Mouse (Mus musculus) midbrain, embryonic 11.5 days (tissue): ENCODE data around the gene Hmgb1. TPM values are rescaled to one million over a fixed set of nuclear protein-coding genes. Genes with fewer than 3 reads are reported as not detected.

ENCODE experiments used
- ATAC-seq: fragments of 200-750 bp; cut with Nextera tagmentation; 2 replicates; pipeline ENCODE4 v1.8.0; 2017; ENCODE audit warnings: moderate TSS enrichment, moderate library complexity; ENCODE audit not compliant: low FRiP score
- DNase-seq: peaks from one replicate; pipeline ENCODE4 v3.0.0; 2015; ENCODE audit warnings: low spot score; ENCODE audit errors: missing footprints
- H3K27ac ChIP-seq: fragments of 300-500 bp; sonication (generic); 2 replicates; pipeline ENCODE4 v1.5.1; 2014; ENCODE audit warnings: low read depth, low read length
- H3K27me3 ChIP-seq: fragments of 300-500 bp; sonication (generic); 2 replicates; pipeline ENCODE4 v1.6.1; 2014; ENCODE audit warnings: mild to moderate bottlenecking, low read length, moderate library complexity, mixed read lengths; ENCODE audit not compliant: control insufficient read depth, insufficient read depth
- H3K36me3 ChIP-seq: fragments of 300-500 bp; sonication (generic); 2 replicates; pipeline ENCODE4 v1.6.1; 2014; ENCODE audit warnings: mild to moderate bottlenecking, low read length, moderate library complexity, mixed read lengths; ENCODE audit not compliant: control insufficient read depth, insufficient read depth
- H3K4me1 ChIP-seq: fragments of 300-500 bp; sonication (generic); 2 replicates; pipeline ENCODE4 v1.6.1; 2014; ENCODE audit warnings: low read length; ENCODE audit not compliant: control insufficient read depth, insufficient read depth
- H3K4me2 ChIP-seq: fragments of 300-500 bp; sonication (generic); 2 replicates; pipeline ENCODE4 v1.6.1; 2014; ENCODE audit warnings: mild to moderate bottlenecking, moderate library complexity
- H3K4me3 ChIP-seq: fragments of 300-500 bp; sonication (generic); 2 replicates; pipeline ENCODE4 v1.5.1; 2014; ENCODE audit warnings: low read depth, low read length
- H3K9ac ChIP-seq: fragments of 300-500 bp; sonication (generic); 2 replicates; pipeline ENCODE4 v1.6.1; 2014; ENCODE audit warnings: low read length
- H3K9me3 ChIP-seq: fragments of 300-500 bp; sonication (generic); 2 replicates; pipeline ENCODE4 v1.6.1; 2016; ENCODE audit warnings: low read length; ENCODE audit not compliant: control insufficient read depth
- WGBS: fragments of 180-500 bp; shearing (Covaris S2); extraction: QIAGEN DNeasy Blood & Tissue Kit; methylation state at CpG from one replicate; pipeline ENCODE4 v1.1.7; 2014; 5-methylcytosine and 5-hydroxymethylcytosine counted together
- polyA plus RNA-seq: library from polyadenylated mRNA; unstranded; fragments of >200 nt; fragmentation: Nextera tagmentation; extraction: Ambion mirVana; gene quantifications from 2 replicates; pipeline ENCODE4 v1.2.1, GENCODE M21; 2014

Gene Hmgb1
- polyA plus RNA-seq, 1 experiment from 2014 or later: 1,979 TPM

DNA sequence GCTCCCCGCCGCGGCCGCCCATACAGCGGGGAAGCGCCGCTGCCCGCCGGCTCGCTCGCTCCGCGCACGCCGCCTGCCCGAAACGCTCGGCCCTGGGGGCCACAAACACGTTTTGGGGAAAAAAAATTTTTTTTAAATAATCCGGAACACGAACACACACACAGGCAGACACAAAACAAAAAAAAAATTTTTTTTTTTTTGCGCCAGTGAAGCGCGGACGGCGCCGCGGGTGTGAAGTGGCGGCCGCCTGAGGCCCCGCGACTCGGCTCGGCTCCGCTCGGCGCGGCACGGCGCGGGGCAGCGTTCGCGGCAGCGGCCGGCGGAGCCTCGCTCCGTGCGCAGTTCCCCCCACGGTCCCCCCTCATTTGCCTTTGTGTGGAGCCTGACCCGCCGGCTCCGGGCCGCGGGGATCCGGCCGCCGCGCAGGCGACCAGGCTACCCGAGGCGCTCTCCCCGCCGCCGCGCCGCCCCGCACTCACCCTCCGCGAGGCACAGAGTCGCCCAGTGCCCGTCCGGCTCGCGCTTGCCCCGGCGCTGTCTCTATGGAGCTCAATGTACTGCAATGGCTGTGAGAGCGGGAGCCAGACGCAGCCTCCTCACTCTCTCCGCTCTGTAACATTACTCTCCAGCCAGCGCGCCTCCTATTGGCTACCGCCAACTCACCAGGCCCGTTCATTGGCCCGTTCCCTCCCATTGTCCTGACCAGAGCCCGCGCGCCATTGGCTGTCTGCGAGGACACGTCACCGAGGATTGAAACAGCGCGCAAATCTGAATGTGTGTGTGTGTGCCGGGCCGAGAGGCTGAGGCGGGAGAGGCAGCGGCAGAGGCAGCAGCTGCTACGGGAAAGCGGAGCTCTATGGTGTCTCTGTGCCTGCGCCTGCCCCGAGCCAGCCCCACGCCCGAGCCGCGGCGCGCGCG is 131.6 kb downstream of the Hmgb1 start:
- Histone ChIP-seq H3K9ac (peak overlapping the region; percentile 94), H3K4me1 (peaks cover 7% of the 10 kb centered on the region), H3K27ac (peak overlapping the region; percentile 94), H3K4me3 (peak overlapping the region; percentile 93), H3K36me3 (no peaks in the 10 kb centered on the region), H3K4me2 (peak overlapping the region; percentile 85), H3K9me3 (no peaks in the 10 kb centered on the region), H3K27me3 (no peaks in the 10 kb centered on the region)
- DNase-seq (peak; percentile 99), ATAC-seq (peak; percentile 96)
- WGBS: under 1% methylated on average over 98 of the region's 110 CpGs

GRCm38 (mm10) chr5:149051571-149052420 is 132.5 kb downstream of the Hmgb1 start:
- ATAC-seq (peak; percentile 63), DNase-seq (peak; percentile 97)
- peak overlapping the region; percentile 70 for H3K4me2 ChIP-seq
- no peaks in the 10 kb centered on the region for H3K27me3 ChIP-seq
- peak overlapping the region; percentile 93 for H3K4me3 ChIP-seq
- H3K27ac ChIP-seq: peak overlapping the region; percentile 94
- H3K4me1 ChIP-seq: peaks cover 7% of the 10 kb centered on the region
- H3K9ac ChIP-seq: peak overlapping the region; percentile 94
- WGBS: under 1% methylated on average over 66 of the region's 120 CpGs
- H3K36me3 ChIP-seq: no peaks in the 10 kb centered on the region
- H3K9me3 ChIP-seq: no peaks in the 10 kb centered on the region

GRCm38 (mm10) chr5:149051194-149051570 is 133.1 kb downstream of the Hmgb1 start:
- Histone ChIP-seq H3K36me3 (peaks cover 3% of the 10 kb centered on the region; the same call in 1 of the 2 replicates), H3K9ac (peak overlapping the region; percentile 94), H3K27me3 (no peaks in the 10 kb centered on the region), H3K4me2 (peak overlapping the region; percentile 70), H3K9me3 (no peaks in the 10 kb centered on the region), H3K4me3 (peak overlapping the region; percentile 93), H3K4me1 (peaks cover 7% of the 10 kb centered on the region), H3K27ac (peak overlapping the region; percentile 94)
- WGBS: under 1% methylated on average over 27 of the region's 27 CpGs
- DNase-seq (peak; percentile 93), ATAC-seq (no peak)

GRCm38 (mm10) chr5:149050588-149051160 is 133.6 kb downstream of the Hmgb1 start:
- Histone ChIP-seq H3K4me2 (peak overlapping the region; percentile 70), H3K9me3 (no peaks in the 10 kb centered on the region), H3K36me3 (peaks cover 3% of the 10 kb centered on the region; the same call in 1 of the 2 replicates), H3K4me3 (peak overlapping the region; percentile 93), H3K27ac (no peak overlapping the region), H3K9ac (peak overlapping the region; percentile 94), H3K4me1 (peaks cover 7% of the 10 kb centered on the region), H3K27me3 (no peaks in the 10 kb centered on the region)
- no peak for ATAC-seq
- 35% methylated on average over 10 of the region's 10 CpGs for WGBS
- DNase-seq: peak; percentile 90

DNA sequence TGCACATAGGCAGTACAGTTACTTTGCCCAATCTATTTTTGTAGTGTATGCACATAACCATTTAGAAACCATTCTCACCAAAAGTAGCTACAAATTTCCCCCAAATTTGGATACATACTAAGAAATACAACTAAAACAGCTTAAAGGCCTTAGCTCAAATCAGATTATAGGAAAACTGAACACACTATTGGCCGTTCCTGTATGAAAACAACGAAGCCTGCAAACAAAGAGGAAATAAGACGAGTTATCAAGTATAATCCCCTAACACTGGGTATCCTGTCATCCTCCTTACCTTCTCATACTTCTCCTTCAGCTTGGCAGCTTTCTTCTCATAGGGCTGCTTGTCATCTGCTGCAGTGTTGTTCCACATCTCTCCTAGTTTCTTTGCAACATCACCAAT is 134.9 kb downstream of the Hmgb1 start:
- no peak overlapping the region for H3K4me3 ChIP-seq
- H3K27ac ChIP-seq: no peak overlapping the region
- no peak for DNase-seq
- H3K4me2 ChIP-seq: no peak overlapping the region
- H3K36me3 ChIP-seq: peaks cover 3% of the 10 kb centered on the region; the same call in 1 of the 2 replicates
- peaks cover 7% of the 10 kb centered on the region for H3K4me1 ChIP-seq
- no peaks in the 10 kb centered on the region for H3K27me3 ChIP-seq
- no peak for ATAC-seq
- no peak overlapping the region for H3K9ac ChIP-seq
- H3K9me3 ChIP-seq: no peaks in the 10 kb centered on the region
- 87% methylated on average over 3 of the region's 3 CpGs for WGBS

DNA sequence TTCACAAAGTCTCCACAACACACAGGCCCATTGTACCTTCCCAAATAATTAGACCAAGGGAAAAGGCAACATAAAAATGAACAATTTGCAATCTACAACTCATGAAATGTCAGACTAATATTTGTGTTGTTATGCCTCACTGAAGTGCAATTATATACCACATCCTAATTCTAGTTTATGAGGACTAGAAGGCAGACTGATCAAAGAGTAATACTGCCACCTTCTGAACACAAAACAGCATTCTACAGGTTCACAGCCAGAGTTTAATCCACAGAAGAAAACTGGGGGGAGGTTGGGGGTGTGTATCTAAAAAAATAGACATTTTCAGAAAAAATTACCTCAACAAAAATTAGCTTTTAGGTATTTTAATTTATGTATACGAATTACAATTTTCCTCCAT is 135.3 kb downstream of the Hmgb1 start:
- peaks cover 3% of the 10 kb centered on the region; the same call in 1 of the 2 replicates for H3K36me3 ChIP-seq
- WGBS: 98% methylated on average over 1 of the region's 1 CpGs
- no peaks in the 10 kb centered on the region for H3K9me3 ChIP-seq
- no peaks in the 10 kb centered on the region for H3K27me3 ChIP-seq
- H3K4me1 ChIP-seq: peaks cover 7% of the 10 kb centered on the region
- H3K4me2 ChIP-seq: no peak overlapping the region
- DNase-seq: no peak
- no peak overlapping the region for H3K9ac ChIP-seq
- H3K27ac ChIP-seq: no peak overlapping the region
- no peak for ATAC-seq
- no peak overlapping the region for H3K4me3 ChIP-seq

GRCm38 (mm10) chr5:149046650-149047049 is 137.6 kb downstream of the Hmgb1 start:
- Histone ChIP-seq H3K9me3 (no peaks in the 10 kb centered on the region), H3K27ac (no peak overlapping the region), H3K36me3 (peaks cover 3% of the 10 kb centered on the region; the same call in 1 of the 2 replicates), H3K9ac (no peak overlapping the region), H3K4me1 (peaks cover 4% of the 10 kb centered on the region), H3K27me3 (no peaks in the 10 kb centered on the region), H3K4me3 (no peak overlapping the region), H3K4me2 (no peak overlapping the region)
- WGBS: 82% methylated on average over 9 of the region's 9 CpGs
- ATAC-seq (no peak), DNase-seq (peak; percentile 92)

DNA sequence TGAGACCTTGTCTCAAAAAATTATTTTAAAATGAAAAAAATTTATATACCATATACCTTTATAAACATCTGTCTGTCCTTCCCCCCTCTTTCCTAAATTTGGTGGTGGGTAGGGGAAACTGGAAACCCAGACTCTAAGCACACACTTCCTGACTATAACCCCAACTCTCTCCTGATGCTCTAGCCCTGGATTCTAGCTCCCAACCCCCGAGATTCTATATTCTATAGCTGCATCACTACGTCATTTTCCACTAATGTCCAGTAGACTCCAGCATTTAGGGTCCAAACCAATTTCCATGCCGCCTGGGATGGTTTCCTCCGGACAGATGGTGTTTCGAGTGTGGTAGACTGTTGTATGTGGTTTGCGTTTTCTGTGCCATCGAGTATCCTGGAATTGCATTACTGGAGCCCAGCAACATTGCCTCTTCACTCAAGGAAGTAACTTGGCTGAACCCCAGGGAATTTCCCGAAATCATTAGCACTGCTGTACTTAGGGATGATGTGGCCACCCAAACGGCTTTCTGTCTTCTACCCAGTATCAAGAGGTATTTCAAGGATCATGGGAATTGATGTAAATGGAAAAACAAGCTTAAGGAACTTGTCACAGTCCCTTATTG is 138.7 kb downstream of the Hmgb1 start:
- Histone ChIP-seq H3K4me1 (peaks cover 4% of the 10 kb centered on the region), H3K27ac (no peak overlapping the region), H3K27me3 (no peaks in the 10 kb centered on the region), H3K4me3 (no peak overlapping the region), H3K9me3 (no peaks in the 10 kb centered on the region), H3K36me3 (peaks cover 3% of the 10 kb centered on the region; the same call in 1 of the 2 replicates), H3K4me2 (no peak overlapping the region), H3K9ac (no peak overlapping the region)
- DNase-seq: no peak
- ATAC-seq: no peak; the same call in 1 of the 2 replicates
- 90% methylated on average over 9 of the region's 9 CpGs for WGBS
